Mouse (Mus musculus): ENCODE measurements around the gene Mid1.
"Not testable (repeated sequence)": the region's sequence is repeated elsewhere in the genome, so short reads cannot be mapped to it uniquely, and the experiment has no call there.

Mid1 gene

DNA sequence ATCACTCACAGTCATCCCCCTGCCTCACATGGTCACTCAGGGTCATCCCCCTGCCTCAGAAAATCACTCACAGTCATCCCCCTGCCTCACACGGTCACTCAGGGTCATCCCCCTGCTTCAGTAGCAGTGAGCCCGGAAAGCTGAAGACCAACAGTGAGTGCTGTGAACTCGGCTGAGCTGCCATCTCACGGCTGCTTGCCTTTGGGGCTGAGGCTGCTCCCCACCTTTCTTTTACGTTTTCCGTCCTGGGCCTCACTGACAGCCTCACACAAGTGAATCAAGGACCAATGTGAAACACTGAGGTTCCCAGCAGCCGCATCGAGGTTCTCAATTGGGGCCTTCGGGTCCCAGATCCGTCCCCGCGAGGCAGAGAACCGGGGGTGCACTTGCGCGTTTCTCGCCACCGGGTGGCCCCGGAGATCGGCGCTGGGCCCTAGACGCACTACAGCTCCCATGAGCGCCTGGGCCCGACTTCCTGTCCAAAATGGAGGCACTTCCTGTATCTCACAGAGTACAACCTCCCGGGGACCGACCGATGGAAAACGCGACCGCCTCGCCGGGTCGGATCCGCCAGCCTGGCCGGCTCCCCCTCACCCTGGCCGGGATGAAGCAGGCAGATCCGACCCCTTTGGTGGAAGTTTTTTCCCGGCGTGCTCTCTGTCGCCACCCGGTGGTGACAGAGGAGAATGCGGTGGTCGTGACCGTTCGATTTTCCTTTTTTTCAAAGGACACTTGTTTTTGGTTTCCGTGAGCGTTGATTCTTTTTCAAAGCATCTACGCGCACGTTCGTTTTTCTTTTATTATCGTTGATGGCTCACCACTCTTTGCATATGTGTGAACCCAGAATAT is 301.7 kb downstream of the Mid1 start:
- peak; percentile 94 to 95 for DNase-seq (ENCODE audit: low spot score in 2 of 2)

DNA sequence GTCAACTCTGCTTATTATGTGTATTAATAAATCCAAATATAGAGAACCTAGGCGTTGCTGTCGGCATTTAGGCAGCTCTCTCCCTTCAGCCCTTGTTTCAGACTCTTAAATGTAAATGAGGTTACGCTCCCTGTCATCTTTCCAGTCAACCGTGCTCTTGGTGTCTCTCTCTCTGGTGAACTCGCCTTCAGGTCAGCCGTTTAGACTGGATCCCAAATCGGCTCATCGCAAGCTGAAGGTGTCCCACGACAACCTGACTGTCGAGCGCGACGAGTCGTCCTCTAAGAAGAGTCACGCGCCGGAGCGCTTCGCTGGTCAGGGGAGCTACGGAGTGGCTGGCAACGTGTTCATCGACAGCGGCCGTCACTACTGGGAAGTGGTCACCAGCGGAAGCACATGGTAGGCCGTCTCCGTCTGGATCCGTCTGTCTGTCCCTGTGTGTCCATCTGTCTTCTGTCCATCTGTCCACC is 302.4 kb downstream of the Mid1 start:
- DNase-seq (ENCODE audit: low spot score in 2 of 2), result peak; percentile 88 to 91

DNA sequence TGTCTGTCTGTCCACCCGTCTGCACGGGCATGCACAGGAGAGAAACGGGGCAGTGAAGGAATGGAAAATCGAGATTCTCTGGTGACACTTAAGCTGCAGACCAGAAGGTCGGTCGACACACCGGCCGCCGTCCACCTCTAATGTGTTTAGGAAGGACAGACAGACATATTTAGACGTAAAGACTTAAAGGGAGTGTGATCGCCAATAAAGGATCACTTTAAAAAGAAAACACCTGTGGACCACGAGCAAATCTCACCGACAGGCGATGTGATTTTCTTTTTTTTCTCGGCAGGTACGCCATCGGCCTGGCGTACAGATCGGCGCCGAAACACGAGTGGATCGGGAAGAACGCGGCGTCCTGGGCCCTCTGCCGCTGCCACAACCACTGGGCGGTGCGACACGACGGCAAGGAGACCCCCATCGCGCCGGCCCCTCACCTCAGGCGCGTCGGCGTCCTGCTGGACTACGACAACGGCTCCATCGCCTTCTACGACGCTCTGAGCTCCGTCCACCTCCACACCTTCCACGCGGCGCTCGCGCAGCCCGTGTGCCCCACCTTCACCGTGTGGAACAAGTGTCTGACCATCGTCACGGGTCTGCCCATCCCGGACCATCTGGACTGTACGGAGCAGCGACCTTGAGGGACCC is 303.7 kb downstream of the Mid1 start:
- DNase-seq (ENCODE audit: low spot score in 2 of 2), result peak; percentile 84 to 85

DNA sequence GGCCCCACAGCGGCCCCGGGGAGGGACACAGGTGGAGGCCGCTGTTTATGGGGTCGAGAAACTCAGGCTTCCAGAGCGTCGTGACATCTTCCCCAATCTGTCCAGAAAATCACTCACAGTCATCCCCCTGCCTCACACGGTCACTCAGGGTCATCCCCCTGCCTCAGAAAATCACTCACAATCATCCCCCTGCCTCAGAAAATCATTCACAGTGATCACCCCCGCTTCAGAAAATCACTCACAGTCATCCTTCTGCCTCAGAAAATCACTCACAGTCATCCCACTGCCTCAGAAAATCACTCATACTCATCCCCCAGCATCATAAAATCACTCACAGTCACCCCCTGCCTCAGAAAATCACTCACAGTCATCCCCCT is 304.2 kb downstream of the Mid1 start:
- DNase-seq (ENCODE audit: low spot score in 2 of 2), result peak in 1 of 2 experiments; percentile 87

DNA sequence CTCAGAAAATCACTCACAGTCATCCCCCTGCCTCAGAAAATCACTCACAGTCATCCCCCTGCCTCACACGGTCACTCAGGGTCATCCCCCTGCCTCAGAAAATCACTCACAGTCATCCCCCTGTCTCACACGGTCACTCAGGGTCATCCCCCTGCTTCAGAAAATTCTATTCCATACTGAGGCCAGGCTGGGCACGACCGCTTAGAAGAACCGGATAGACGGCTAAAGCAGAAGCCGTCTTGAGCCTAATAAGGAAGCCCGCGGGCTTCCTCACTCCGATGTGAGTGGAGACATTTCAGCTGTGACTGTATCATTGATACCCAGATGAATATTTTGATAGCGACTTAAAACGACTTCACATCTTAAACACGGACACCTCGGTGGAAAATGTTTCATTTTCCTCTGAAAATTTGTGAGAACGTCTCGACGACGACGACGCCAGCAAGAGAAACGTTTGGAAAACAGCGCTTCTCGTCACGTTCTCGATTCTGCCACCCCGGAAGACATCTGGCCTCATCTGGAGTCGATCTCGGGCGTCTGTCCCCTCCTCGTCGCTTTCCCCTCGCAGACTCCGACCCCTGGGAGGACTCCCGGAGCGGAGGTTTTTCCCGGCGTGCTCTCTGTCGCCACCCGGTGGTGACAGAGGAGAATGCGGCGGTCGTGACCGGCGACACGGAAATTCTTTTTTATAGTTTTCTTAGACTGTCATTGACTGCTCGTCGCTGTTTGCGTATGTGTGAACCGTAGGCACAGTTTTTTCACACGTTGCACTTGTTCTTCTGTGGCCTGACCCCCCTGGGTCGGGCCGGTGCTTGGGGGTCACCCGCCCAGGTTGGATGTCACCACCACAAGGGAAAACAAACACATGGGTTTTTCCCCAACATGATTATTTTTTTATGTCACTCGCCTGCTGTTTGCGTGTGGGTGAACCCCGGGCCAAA is 305.0 kb downstream of the Mid1 start:
- DNase-seq (ENCODE audit: low spot score in 2 of 2), result peak; percentile 92 to 93

- DNase-seq (ENCODE audit: low spot score in 2 of 2), result peak; percentile 97 to 99
Measured at GRCm38 (mm10) chrX:169991128-169991873, 306.3 kb downstream of the Mid1 start.

DNA sequence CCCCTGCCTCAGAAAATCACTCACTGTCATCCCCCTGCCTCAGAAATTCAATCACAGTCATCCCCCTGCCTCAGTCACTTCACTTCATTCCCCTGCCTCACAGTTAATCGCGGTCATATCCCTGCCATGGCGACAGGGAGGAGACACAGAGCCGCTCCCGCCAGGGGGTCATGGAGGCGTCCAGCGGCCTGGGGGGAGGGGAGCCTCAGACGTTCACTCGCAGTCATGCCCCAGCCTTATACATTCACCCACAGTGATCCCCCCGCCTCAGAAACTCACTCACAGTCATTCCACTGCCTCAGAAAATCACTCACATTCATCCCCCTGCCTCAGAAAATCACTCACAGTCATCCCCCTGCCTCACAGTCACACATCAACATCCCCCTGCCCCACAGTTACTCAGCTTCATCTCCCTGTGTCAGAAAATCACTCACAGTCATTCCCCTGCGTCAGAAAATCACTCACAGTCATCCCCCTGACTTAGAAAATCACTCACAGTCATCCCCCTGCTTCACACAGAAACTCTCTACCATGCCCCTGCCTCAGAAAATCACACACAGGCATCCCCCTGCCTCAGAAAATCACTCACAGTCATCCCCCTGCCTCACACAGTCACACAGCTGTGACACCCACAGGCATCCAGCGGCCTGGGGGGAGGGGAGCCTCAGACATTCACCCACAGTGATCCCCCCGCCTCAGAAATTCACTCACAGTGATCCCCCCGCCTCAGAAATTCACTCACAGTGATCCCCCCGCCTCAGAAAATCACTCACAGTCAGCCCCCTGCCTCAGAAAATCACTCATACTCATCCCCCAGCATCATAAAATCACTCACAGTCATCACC is 307.3 kb downstream of the Mid1 start:
- peak; percentile 63 to 71 for DNase-seq (ENCODE audit: low spot score in 2 of 2)

DNA sequence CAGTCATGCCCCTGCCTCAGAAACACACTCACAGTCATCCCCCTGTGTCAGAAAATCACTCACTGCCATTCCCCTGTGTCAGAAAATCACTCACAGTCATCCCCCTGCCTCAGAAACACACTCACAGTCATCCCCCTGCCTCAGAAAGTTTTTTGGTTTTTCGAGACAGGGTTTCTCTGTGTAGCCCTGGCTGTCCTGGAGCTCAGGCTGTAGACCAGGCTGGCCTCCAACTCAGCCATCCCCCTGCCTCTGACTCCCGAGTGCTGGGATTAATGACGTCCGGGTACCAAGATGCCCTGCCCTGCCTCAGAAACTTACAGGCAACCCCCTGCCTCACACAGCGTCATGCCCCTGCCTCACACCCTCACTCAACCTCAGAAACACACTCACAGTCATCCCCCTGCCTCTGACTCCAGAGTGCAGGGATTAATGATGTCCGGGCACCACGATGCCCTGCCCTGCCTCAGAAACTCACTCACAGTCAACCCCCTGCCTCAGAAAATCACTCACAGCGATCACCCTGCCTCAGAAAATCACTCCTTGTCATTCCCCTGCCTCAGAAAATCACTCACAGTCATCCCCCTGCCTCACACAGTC is 308.1 kb downstream of the Mid1 start:
- peak; percentile 67 to 70 for DNase-seq (ENCODE audit: low spot score in 2 of 2)

DNA sequence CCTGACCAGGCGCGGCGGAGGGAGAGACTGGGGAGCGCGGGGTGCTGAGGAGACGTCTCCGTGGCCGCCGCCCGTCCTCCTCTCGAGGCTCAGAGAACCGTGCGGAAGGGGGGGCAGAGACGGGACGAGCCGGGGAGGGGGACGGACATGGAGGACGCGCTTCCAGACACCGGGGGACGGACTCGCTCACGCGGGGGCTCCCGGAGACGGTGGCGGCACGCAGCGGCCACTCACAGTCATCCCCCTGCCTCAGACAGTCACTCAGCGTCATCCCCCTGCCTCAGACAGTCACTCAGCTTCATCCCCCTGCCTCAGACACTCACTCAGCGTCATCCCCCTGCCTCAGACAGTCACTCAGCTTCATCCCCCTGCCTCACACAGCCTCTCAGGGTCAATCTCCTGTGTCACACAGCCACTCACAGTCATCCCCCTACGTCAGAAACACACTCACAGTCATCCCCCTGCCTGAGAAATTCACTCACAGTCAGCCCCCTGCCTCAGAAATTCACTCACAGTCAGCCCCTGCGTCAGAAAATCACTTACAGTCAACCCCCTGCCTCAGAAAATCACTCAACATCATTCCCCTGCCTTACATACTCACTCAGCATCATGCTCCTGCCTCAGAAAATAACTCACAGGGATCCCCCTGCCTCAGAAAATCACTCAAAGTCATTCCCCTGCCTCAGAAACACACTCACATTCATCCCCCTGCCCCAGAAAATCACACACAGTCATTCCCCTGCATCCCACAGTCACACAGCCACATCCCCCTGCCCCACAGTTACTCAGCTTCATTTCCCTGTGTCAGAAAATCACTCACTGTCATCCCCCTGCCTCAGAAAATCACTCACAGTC is 309.2 kb downstream of the Mid1 start:
- DNase-seq (ENCODE audit: low spot score in 2 of 2), result peak; percentile 88 to 89

DNA sequence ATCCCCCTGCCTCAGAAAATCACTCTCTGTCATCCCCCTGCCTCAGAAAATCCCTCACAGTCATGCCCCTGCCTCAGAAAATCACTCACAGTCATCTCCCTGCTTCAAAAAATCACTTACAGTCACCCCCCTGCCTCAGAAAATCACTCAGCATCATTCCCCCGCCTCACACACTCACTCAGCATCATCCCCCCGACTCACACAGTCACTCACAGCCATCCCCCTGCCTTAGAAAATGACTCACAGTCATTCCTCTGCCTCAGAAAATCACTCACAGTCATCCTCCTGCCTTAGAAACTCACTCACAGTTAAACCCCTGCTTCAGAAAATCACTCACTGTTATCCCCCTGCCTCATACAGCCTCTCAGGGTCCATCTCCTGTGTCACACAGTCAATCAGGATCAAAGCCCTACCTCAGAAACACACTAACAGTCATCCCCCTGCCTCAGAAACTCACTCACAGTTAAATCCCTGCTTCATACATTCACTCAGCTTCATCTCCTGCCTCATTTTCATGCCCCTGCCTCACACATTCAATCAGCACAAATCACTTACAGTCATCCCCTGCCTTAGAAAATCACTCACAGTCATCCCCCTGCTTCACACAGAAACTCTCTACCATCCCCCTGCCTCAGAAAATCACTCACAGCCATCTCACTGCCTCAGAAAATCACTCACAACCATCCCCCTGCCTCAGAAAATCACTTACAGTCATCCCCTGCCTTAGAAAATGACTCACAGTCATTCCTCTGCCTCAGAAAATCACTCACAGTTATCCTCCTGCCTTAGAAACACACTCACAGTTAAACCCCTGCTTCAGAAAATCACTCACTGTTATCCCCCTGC is 310.1 kb downstream of the Mid1 start:
- peak; percentile 48 to 56 for DNase-seq (ENCODE audit: low spot score in 2 of 2)

- peak; percentile 62 to 76 for DNase-seq (ENCODE audit: low spot score in 2 of 2)
Measured at GRCm38 (mm10) chrX:169995909-169996521, 311.0 kb downstream of the Mid1 start.

DNA sequence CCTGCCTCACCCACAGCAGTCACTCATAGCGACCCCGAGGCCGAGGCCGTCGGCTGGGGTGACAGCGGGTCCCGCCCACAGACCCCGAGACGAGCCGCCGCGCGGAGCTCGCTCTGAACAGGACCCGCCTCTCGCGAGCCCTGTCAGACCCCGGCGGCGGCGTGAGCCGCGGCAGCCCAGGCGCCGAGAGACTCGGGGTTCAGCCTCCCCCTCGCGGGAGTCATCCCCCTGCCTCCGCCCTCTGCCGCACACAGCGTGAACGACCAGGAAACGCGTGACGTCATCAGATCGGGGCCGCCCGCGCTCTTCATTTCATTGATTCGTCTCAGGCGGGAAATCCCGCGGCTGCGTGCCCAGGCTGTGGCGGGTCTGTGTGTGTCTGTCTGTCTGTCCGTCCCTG is 311.9 kb downstream of the Mid1 start:
- peak; percentile 98 to 99 for DNase-seq (ENCODE audit: low spot score in 2 of 2)

GRCm38 (mm10) chrX:169997456-169997853 is 312.5 kb downstream of the Mid1 start:
- DNase-seq (ENCODE audit: low spot score in 2 of 2), result not testable (repeated sequence)

- peak; percentile 100 for DNase-seq (ENCODE audit: low spot score in 2 of 2)
Measured at GRCm38 (mm10) chrX:169997854-169998456, 313.0 kb downstream of the Mid1 start.

GRCm38 (mm10) chrX:169998559-169999219 is 313.7 kb downstream of the Mid1 start:
- DNase-seq (ENCODE audit: low spot score in 2 of 2), result peak in 1 of 2 experiments; percentile 34

- peak; percentile 78 to 87 for DNase-seq (ENCODE audit: low spot score in 2 of 2)
Measured at GRCm38 (mm10) chrX:169999226-169999883, 314.4 kb downstream of the Mid1 start.

Data from right cerebral cortex, postnatal 10 days (tissue).